Mouse (Mus musculus) megakaryocyte, embryonic 14.5 days (primary cell): ENCODE measurements around the gene Ankfn1.

Experiments
- FLI1 ChIP-seq: IDR thresholded peaks from 2 replicates; pipeline ENCODE4 v1.6.1; 2012; ENCODE audit warnings: low read length, inconsistent platforms, mixed read lengths
- GATA1 ChIP-seq: IDR thresholded peaks from 3 replicates; pipeline ENCODE4 v1.6.1; 2012; ENCODE audit warnings: mixed read lengths, low read length, inconsistent platforms, borderline replicate concordance

GRCm38 (mm10) chr11:89546164-89546563 lies 231.3 kb downstream of the Ankfn1 start:
- no peak for TF ChIP-seq GATA1
- no peak for TF ChIP-seq FLI1
